Mouse (Mus musculus): Measurements from ENCODE around the gene Dbi.

DNA sequence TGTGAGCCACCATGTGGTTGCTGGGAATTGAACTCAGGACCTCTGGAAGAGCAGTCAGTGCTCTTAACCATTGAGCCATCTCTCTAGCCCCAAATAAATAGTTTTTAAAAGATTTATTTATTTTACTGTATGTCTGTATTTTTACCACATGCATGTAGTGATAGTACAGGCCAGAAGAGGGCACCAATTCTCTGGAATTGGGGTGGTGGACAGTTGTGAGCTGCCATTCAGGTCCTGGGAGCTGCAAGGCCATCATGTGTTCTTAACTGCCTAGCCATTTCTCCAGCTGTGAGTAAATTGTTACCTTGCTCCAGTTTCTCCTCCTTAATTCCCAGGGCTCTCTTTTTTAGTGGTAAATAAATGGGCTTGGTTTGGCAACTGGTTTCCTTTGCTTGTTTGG is 33.4 kb upstream of the Dbi start:
- TF ChIP-seq MAFK (IDR thresholded peaks at IDR 0.05; ENCODE audit: insufficient read depth, low read depth, low read length) (no peak), ZNF384 (IDR thresholded peaks at IDR 0.05; ENCODE audit: low read depth, low read length) (no peak), CHD2 (IDR thresholded peaks at IDR 0.05; ENCODE audit: low read depth, low read length) (no peak), HCFC1 (IDR thresholded peaks at IDR 0.05; ENCODE audit: borderline replicate concordance, insufficient read depth, low read length) (no peak)
